Mouse (Mus musculus) liver, postnatal 0 days (tissue): ENCODE results near the gene Inpp5b. TPM values are rescaled to one million over a fixed set of nuclear protein-coding genes. Genes with fewer than 3 reads are reported as not detected.

Experiments used
- ATAC-seq: fragments of 200-750 bp; cut with Nextera tagmentation; 2 replicates; pipeline ENCODE4 v1.8.0; 2017; ENCODE audit warnings: mild to moderate bottlenecking, moderate library complexity
- DNase-seq: peaks from one replicate; pipeline ENCODE4 v3.0.0-alpha.2; 2016
- H3K27ac ChIP-seq: fragments of 300-500 bp; sonication (generic); 2 replicates; pipeline ENCODE4 v1.5.1; 2014; ENCODE audit warnings: antibody characterized with exemption, moderate library complexity, mild to moderate bottlenecking, low read depth
- H3K27me3 ChIP-seq: fragments of 300-500 bp; sonication (generic); 2 replicates; pipeline ENCODE4 v1.6.1; 2014; ENCODE audit warnings: low read length, control low read depth, mixed read lengths; ENCODE audit not compliant: insufficient read depth
- H3K36me3 ChIP-seq: fragments of 300-500 bp; sonication (generic); replicated peaks from 2 replicates; pipeline ENCODE4 v1.6.1; 2014; ENCODE audit warnings: mild to moderate bottlenecking, control low read depth, low read length, moderate library complexity, mixed read lengths; ENCODE audit not compliant: insufficient read depth
- H3K4me1 ChIP-seq: fragments of 300-500 bp; sonication (generic); 2 replicates; pipeline ENCODE4 v1.6.1; 2014; ENCODE audit warnings: antibody characterized with exemption, mild to moderate bottlenecking, control low read depth; ENCODE audit not compliant: insufficient read depth
- H3K4me2 ChIP-seq: fragments of 300-500 bp; sonication (generic); 2 replicates; pipeline ENCODE4 v1.6.1; 2014; ENCODE audit warnings: low read depth, mild to moderate bottlenecking, low read length, moderate library complexity, mixed read lengths
- H3K4me3 ChIP-seq: fragments of 300-500 bp; sonication (generic); 2 replicates; pipeline ENCODE4 v1.5.1; 2014; ENCODE audit warnings: low read depth, low read length
- H3K9ac ChIP-seq: fragments of 300-500 bp; sonication (generic); replicated peaks from 2 replicates; pipeline ENCODE4 v1.6.1; 2014; ENCODE audit warnings: mild to moderate bottlenecking, moderate library complexity
- H3K9me3 ChIP-seq: fragments of 300-500 bp; sonication (generic); 2 replicates; pipeline ENCODE4 v1.6.1; 2016; ENCODE audit warnings: mild to moderate bottlenecking, control low read depth, low read length, mixed read lengths
- CTCF ChIP-seq: sonication (generic); IDR thresholded peaks from 2 replicates; pipeline ENCODE4 v1.5.1; 2016; ENCODE audit warnings: antibody characterized with exemption, low read depth
- EP300 ChIP-seq: IDR thresholded peaks from 2 replicates; pipeline ENCODE4 v1.6.1; 2016; ENCODE audit warnings: antibody characterized with exemption, low read depth, mild to moderate bottlenecking
- WGBS: fragments of 180-500 bp; shearing (Covaris S2); extraction: QIAGEN DNeasy Blood & Tissue Kit; methylation state at CpG from one replicate; pipeline ENCODE4 v1.1.7; 2014; ENCODE audit not compliant: insufficient replicate concordance; 5-methylcytosine and 5-hydroxymethylcytosine counted together
- polyA plus RNA-seq: library from polyadenylated mRNA; unstranded; fragments of >200 nt; fragmentation: Nextera tagmentation; extraction: Ambion mirVana; gene quantifications from 2 replicates; pipeline ENCODE4 v1.2.1, GENCODE M21; 2015

Inpp5b gene
- polyA plus RNA-seq, 1 experiment from 2014 or later: 19.5 TPM

DNA sequence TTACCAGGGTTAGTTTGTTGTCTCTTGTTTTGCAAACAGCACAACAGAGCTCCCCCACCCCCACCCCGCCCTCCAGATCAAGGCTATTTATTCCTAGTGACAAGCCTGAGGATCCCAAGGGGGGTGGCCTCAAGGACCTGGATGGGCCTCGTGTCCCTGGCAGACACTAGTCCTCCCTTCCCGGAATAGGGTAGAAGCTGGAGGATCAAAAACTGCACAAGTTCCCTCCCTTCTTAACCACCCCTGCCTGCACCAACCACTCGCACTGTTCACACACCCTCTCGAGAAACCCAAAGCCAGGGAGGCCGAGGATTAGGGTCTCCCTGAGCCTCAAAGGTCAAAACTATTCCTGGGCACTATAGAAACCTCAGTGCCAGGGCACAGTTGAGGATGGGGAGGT, 41.9 kb upstream of the Inpp5b start:
- peaks cover 37% of the 10 kb centered on the region for H3K4me1 ChIP-seq

DNA sequence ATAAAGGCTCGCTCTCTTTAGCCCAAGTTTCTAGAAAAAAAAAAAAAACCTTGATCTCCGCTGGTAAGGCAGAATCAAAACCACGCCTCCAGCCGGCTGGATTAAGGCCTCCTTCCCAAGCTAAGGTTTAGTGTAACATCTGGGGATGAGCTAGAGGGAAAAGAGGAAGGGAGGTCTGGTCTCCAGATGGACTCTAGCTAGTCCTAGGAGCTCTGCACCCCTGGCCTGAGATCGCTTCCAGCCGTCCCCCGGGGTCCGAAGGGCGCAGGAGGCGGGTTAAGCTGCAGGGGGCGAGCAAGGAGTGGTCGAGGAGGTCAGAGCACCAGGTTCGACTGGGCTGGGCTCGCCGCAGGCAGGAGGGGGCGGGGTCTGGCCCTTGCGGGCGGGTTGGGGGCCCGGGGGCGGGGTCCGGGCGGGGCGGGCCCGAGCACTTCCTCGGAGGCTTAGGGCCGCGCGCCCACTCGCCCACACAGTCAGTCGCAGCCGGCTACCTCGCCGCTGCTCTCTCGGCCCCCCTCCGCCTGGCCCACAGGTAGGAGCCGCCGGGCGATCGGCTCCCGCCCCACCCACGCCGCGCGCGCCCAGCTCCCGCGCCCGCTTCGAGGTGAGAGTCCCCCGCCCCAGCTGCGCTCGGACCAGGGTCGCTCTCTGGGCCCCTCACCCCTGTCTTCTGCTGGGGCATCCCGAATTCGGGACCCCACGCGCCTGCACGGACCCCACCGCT, 41.2 kb upstream of the Inpp5b start, which contains the start of gene Fhl3:
TSS of gene Fhl3 (plus strand) at position 454 of the 724 bp plus-strand sequence.
- Histone ChIP-seq H3K9ac (peak within 1 kb of the TSS; percentile 77), H3K4me1 (peaks cover 44% of the 10 kb centered on the region), H3K27ac (peak within 1 kb of the TSS; percentile 71), H3K4me3 (peak within 1 kb of the TSS; percentile 79), H3K9me3 (no peaks in the 10 kb centered on the region), H3K27me3 (0 out of 2 replicates have a peak, but pooled peaks cover 5% of the 10 kb centered on the region), H3K36me3 (no peaks in the 10 kb centered on the region), H3K4me2 (peak within 1 kb of the TSS; percentile 99)
- TF ChIP-seq EP300 (no peak), CTCF (no peak)
- DNase-seq: peak; percentile 77
- WGBS: 1% methylated on average over 51 of the region's 59 CpGs
- peak; percentile 53 for ATAC-seq

More for the DNA sequence above, 41.9 kb upstream of the Inpp5b start:
- Histone ChIP-seq H3K36me3 (no peaks in the 10 kb centered on the region), H3K4me2 (peak overlapping the region; percentile 99), H3K9ac (0 out of 2 replicates have a peak overlapping the region, but pooled peaks have one; percentile 77), H3K9me3 (no peaks in the 10 kb centered on the region), H3K27me3 (0 out of 2 replicates have a peak, but pooled peaks cover 5% of the 10 kb centered on the region), H3K4me3 (peak overlapping the region; percentile 79; the same call in 1 of the 2 replicates), H3K27ac (peak overlapping the region; percentile 71; the same call in 1 of the 2 replicates)
- WGBS: 44% methylated on average over 6 of the region's 6 CpGs
- DNase-seq (no peak), ATAC-seq (no peak)
- TF ChIP-seq CTCF (no peak), EP300 (no peak)

DNA sequence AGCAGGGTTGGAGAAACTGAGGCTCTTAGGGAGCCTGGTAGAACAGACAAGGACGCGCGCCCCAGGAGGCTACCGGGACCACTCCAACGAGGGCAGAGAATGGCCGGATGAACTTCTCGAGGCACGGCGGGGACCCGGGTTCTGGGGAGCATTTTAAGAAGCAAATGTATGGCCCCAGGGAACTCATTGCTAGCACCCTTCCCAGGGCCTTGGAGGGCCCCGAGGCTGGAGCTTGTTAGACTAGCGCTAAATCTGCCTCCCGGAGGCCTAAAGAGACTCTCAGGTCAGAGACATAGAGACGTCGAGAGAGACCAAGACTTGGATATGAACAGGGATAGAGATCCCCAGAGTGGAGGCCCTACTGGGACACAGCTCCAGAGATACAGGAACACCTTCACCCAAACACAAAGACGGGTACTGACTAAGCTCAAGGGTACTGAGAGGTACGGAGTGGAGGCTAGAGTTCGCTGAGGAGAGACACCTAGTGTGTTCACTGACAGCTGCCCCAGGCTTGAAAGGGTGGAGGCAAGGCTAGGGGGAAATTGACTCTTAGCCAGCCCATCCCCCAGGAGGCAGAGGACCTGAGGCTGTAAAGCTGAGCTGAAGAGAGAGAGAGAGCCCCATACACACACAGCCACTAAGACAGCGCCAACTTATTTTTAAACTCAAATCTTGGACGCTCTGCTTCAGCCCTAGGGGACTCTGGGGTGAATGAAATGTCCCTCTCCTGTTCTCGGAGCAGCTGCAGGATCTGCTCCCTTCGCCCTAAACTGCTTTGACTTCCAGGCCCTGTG, 40.4 kb upstream of the Inpp5b start:
- Histone ChIP-seq H3K4me3 (peak overlapping the region; percentile 79), H3K4me1 (peaks cover 43% of the 10 kb centered on the region), H3K9ac (peak overlapping the region; percentile 77), H3K36me3 (0 out of 2 replicates have a peak, but pooled peaks cover 4% of the 10 kb centered on the region), H3K27me3 (0 out of 2 replicates have a peak, but pooled peaks cover 5% of the 10 kb centered on the region), H3K27ac (peak overlapping the region; percentile 71), H3K4me2 (peak overlapping the region; percentile 99), H3K9me3 (no peaks in the 10 kb centered on the region)
- ATAC-seq: no peak
- no peak for TF ChIP-seq EP300
- no peak for TF ChIP-seq CTCF
- 2% methylated on average over 22 of the region's 22 CpGs for WGBS
- DNase-seq: peak; percentile 32

DNA sequence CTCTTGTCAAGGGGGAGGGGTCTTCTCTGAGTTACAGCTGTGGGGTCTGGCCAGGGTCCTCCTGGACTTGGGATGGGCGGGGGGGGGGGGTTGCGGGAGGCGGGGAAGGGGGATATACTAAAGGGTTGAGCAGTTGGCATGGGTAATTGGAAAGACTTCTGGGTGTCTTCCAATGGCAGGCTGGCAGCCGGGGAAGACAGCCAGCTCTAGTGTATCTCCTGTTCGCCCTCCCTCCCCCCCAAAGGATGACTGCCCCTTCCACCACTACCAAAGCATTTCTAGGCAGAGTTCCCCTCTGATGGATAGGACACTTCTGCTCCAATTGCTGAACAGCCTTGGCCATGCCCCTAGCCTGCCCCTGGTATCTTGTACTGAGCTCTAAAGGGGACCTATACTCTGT, 39.7 kb upstream of the Inpp5b start:
- 0 out of 2 replicates have a peak overlapping the region, but pooled peaks have one; percentile 22 for H3K27ac ChIP-seq

DNA sequence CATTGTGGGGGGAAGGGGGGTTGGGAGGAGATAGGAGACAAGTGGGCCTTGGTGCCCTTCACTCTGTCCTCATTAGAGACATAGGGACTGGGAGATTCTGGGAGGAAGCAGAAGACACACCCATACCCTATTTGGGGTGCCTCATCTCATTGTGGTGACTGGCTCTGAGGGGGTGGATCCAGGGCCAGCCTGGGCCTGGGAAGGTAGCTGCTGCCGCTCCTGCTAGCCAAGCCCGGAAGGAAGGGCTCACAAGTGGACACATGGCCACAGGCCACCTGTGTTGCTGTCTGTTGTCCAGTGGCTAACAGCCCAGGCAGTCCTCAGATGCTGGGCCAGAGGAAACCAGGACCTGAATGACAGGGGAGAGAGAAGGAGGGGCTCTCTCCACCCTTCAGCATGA, 38.2 kb upstream of the Inpp5b start:
- Histone ChIP-seq H3K36me3 (0 out of 2 replicates have a peak, but pooled peaks cover 4% of the 10 kb centered on the region), H3K27me3 (0 out of 2 replicates have a peak, but pooled peaks cover 5% of the 10 kb centered on the region), H3K4me3 (no peak overlapping the region), H3K27ac (peak overlapping the region; percentile 60), H3K9me3 (no peaks in the 10 kb centered on the region), H3K9ac (no peak overlapping the region), H3K4me1 (peaks cover 43% of the 10 kb centered on the region), H3K4me2 (peak overlapping the region; percentile 49)
- WGBS: 34% methylated on average over 2 of the region's 2 CpGs
- ATAC-seq (no peak), DNase-seq (no peak)
- TF ChIP-seq CTCF (no peak), EP300 (no peak)

More for the DNA sequence above, 39.7 kb upstream of the Inpp5b start:
- DNase-seq: no peak
- Histone ChIP-seq H3K4me1 (peaks cover 42% of the 10 kb centered on the region), H3K36me3 (0 out of 2 replicates have a peak, but pooled peaks cover 4% of the 10 kb centered on the region), H3K4me2 (peak overlapping the region; percentile 99), H3K4me3 (peak overlapping the region; percentile 79), H3K27me3 (0 out of 2 replicates have a peak, but pooled peaks cover 5% of the 10 kb centered on the region), H3K9me3 (no peaks in the 10 kb centered on the region), H3K9ac (no peak overlapping the region)
- no peak for TF ChIP-seq EP300
- TF ChIP-seq CTCF: no peak
- no peak for ATAC-seq
- WGBS: 51% methylated on average over 5 of the region's 5 CpGs
